Mouse (Mus musculus): ENCODE results near the gene Gm21936.
"Not testable (repeated sequence)": the region's sequence is repeated elsewhere in the genome, so short reads cannot be mapped to it uniquely, and the experiment has no call there.

Gm21936 gene

GRCm38 (mm10) chr12:87795212-87795611 lies at the start of gene Gm21936:
Gene Gm21936 (plus strand): TSS chr12:87795512.
- not testable (repeated sequence) for DNase-seq

GRCm38 (mm10) chr12:87775655-87776054 lies 19.7 kb upstream of the Gm21936 start, which contains the start of gene Gm21319:
Gene Gm21319 (minus strand): TSS chr12:87775755.
- DNase-seq: not testable (repeated sequence)

- DNase-seq: not testable (repeated sequence)
These were observed 2.7 kb downstream of the Gm21936 start for GRCm38 (mm10) chr12:87797971-87798370.

- not testable (repeated sequence) for DNase-seq
These were observed 21.0 kb downstream of the Gm21936 start, which contains the start of gene BB287469 for GRCm38 (mm10) chr12:87816277-87816676. Gene BB287469 (plus strand): TSS chr12:87816577.

- not testable (repeated sequence) for DNase-seq
These were observed 46.9 kb downstream of the Gm21936 start, which contains the start of gene Gm2001 for GRCm38 (mm10) chr12:87842239-87842638. Gene Gm2001 (minus strand): TSS chr12:87842339.

Data from cerebellum, adult 9-11 months (tissue).